In the genomic region with DNA sequence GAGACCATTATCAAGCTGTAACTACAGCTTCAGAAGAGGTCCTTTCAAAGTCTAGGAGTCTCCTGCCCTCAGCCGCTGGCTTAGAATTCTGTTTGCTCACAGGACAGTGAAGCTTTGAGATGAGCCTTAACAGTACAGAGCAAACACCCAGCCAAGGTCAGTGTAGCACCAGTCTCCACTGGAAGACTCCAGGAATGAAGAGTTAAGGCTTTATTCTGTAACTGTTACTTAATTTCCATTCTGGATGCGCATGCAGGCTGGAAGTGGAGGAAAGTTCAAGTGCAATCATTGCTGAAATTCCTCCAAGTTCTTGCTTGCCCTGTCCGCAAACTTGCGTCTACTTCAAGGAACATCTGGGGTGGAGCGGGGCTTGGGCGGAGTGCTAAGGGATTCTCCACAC, we compare ENCODE assay signal across 9 mouse cellular contexts.
"Had no signal": no experiment of that assay in that cellular context is flagged by ENCODE, and none has a peak within 500 bp of the region (broad histone marks: within the 10 kb centered on the region; RNA-seq: fewer than 3 reads in every experiment).

No protein-coding gene starts in this region.

- DNase-seq: kidney, postnatal 14 days; kidney, postnatal 4 days; liver, postnatal 0 days; lung, embryonic 14.5 days; right cerebral cortex, adult 18-20 months; right cerebral cortex, postnatal 14 days; right cerebral cortex, postnatal 4 days; thymus, adult 18-20 months; thymus, postnatal 36 days had no signal
